Mouse (Mus musculus): ENCODE data around the gene Socs4.

DNA sequence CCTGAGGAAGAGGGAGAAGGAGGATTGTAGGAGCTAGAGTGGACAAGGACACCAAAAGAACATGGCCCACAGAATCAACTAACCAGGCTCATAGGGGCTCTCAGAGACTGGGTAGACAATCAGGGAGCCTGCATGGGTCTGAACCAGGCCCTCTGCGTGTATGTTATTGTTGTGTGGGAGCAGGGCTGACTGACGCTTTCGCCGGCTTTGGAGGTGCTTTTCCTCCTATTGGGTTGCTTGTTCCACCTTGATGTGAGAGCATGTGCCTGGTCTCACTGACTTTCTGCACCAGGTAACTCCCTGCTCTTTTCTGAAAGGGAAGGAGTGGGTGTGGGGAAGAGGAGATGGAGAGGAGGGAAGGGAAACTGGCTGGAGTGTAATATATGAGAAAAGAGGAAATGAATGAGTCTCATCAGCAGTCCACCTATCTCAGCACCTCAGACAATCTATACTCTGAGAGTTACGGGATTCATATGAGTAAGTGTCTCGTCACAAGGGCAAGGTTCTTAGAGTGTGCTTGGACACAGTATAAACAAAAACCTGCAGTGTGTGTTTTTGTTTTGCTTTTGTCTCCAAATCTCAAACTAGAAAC is 28.2 kb downstream of the Socs4 start:
- TF ChIP-seq CTCF (IDR thresholded peaks at IDR 0.05; ENCODE audit: low read depth, low read length) (no peak), EP300 (IDR thresholded peaks at IDR 0.05; ENCODE audit: insufficient read depth, low read depth, low read length) (no peak), POLR2A (IDR thresholded peaks at IDR 0.05; ENCODE audit: insufficient read depth, low read length) (no peak)
